Mouse (Mus musculus) A20 (cell line): ENCODE results near the gene Olfr49.
"Not testable (repeated sequence)": the region's sequence is repeated elsewhere in the genome, so short reads cannot be mapped to it uniquely, and the experiment has no call there.

Source experiments
- DNase-seq: peaks from one replicate; pipeline ENCODE4 v3.0.0-alpha.2; 2011; ENCODE audit warnings: low read depth, low spot score

Gene Olfr49

GRCm38 (mm10) chr14:54231176-54231956, 53.4 kb downstream of the Olfr49 start:
- DNase-seq: peak; percentile 90

- DNase-seq: peak; percentile 84
These were observed 54.0 kb downstream of the Olfr49 start for GRCm38 (mm10) chr14:54230638-54231150.

- not testable (repeated sequence) for DNase-seq
These were observed 54.9 kb downstream of the Olfr49 start for GRCm38 (mm10) chr14:54229849-54230248.

- DNase-seq: no peak
These were observed 55.6 kb downstream of the Olfr49 start for GRCm38 (mm10) chr14:54228933-54229713.

GRCm38 (mm10) chr14:54228501-54228900, 56.2 kb downstream of the Olfr49 start:
- DNase-seq: no peak
